ENCODE assay signal across 8 mouse cellular contexts in genomic region chr4:83485735-83486116, GRCm38 (mm10). TPM values are rescaled to one million over a fixed set of nuclear protein-coding genes. Genes with fewer than 3 reads are reported as not detected.
A peak's percentile ranks its signal among the peaks of the same experiment; 100 is the strongest.
DNase-seq lines count a peak whose midpoint lies in the region; ATAC-seq and TF ChIP-seq lines count a peak whose summit lies in the region.

No protein-coding gene starts in this region.

- H3K9me3 ChIP-seq in embryonic facial prominence, embryonic 13.5 days = no peaks in the 10 kb centered on the region
- H3K9me3 ChIP-seq in limb, embryonic 14.5 days (ENCODE audit: control insufficient read depth, low read length) = no peaks in the 10 kb centered on the region
- H3K9me3 ChIP-seq in midbrain, postnatal 0 days (ENCODE audit: low read length) = no peaks in the 10 kb centered on the region

- peak; percentile 77 for TF ChIP-seq CTCF in midbrain, postnatal 0 days (IDR thresholded peaks at IDR 0.05)

- H3K27ac ChIP-seq in embryonic facial prominence, embryonic 13.5 days = peak overlapping the region; percentile 98
- H3K27ac ChIP-seq in limb, embryonic 14.5 days (replicated peaks; ENCODE audit: low read depth, low read length) = peak overlapping the region; percentile 99
- H3K27ac ChIP-seq in midbrain, postnatal 0 days (ENCODE audit: low read depth, low read length) = peak overlapping the region; percentile 100

- no peak for TF ChIP-seq POLR2A in limb, embryonic 14.5 days (IDR thresholded peaks at IDR 0.05; ENCODE audit: borderline replicate concordance, extremely low read depth, insufficient read depth, insufficient read length)

- no peaks in the 10 kb centered on the region for H3K27me3 ChIP-seq in embryonic facial prominence, embryonic 13.5 days
- H3K27me3 ChIP-seq in limb, embryonic 14.5 days (ENCODE audit: control insufficient read depth, insufficient read depth, low read length) = no peaks in the 10 kb centered on the region
- no peaks in the 10 kb centered on the region for H3K27me3 ChIP-seq in midbrain, postnatal 0 days (ENCODE audit: insufficient read depth, low read length)

- H3K4me3 ChIP-seq in embryonic facial prominence, embryonic 13.5 days = peak overlapping the region; percentile 93
- H3K4me3 ChIP-seq in limb, embryonic 14.5 days (replicated peaks; ENCODE audit: low read length) = peak overlapping the region; percentile 88
- peak overlapping the region; percentile 92 for H3K4me3 ChIP-seq in midbrain, postnatal 0 days (ENCODE audit: low read depth, low read length)

- H3K4me2 ChIP-seq in embryonic facial prominence, embryonic 13.5 days = peak overlapping the region; percentile 74
- H3K4me2 ChIP-seq in limb, embryonic 14.5 days (replicated peaks; ENCODE audit: low read depth, low read length, severe bottlenecking) = peak overlapping the region; percentile 69
- peak overlapping the region; percentile 61 for H3K4me2 ChIP-seq in midbrain, postnatal 0 days (ENCODE audit: low read depth, low read length, poor library complexity, severe bottlenecking)

- DNase-seq in 3134 (ENCODE audit: extremely low read depth, insufficient read length, low spot score) = peak; percentile 92
- peak; percentile 87 to 92 for DNase-seq in adrenal gland, postnatal 36 days
- peak; percentile 70 for DNase-seq in heart, adult 8-10 months (ENCODE audit: low spot score)
- peak; percentile 71 for DNase-seq in kidney, adult 9 months
- DNase-seq in limb, embryonic 14.5 days (ENCODE audit: low spot score) = peak; percentile 84
- DNase-seq in midbrain, postnatal 0 days (ENCODE audit: low spot score) = peak; percentile 95
- DNase-seq in spleen, postnatal 14 days (ENCODE audit: low spot score in 2 of 2) = peak; percentile 76 to 82

- peak overlapping the region; percentile 93 for H3K9ac ChIP-seq in embryonic facial prominence, embryonic 13.5 days
- H3K9ac ChIP-seq in limb, embryonic 14.5 days (ENCODE audit: low read depth, low read length, severe bottlenecking) = peak overlapping the region; percentile 92
- H3K9ac ChIP-seq in midbrain, postnatal 0 days (replicated peaks; ENCODE audit: low read length, poor library complexity, severe bottlenecking) = peak overlapping the region; percentile 99

- peaks cover 29% of the 10 kb centered on the region for H3K36me3 ChIP-seq in embryonic facial prominence, embryonic 13.5 days
- peaks cover 29% of the 10 kb centered on the region for H3K36me3 ChIP-seq in limb, embryonic 14.5 days (ENCODE audit: control insufficient read depth, insufficient read depth, low read length)
- peaks cover 15% of the 10 kb centered on the region; the same call in 1 of the 2 replicates for H3K36me3 ChIP-seq in midbrain, postnatal 0 days (ENCODE audit: insufficient read depth, low read length)

- peak; percentile 54 for ATAC-seq in embryonic facial prominence, embryonic 13.5 days (ENCODE audit: insufficient number of reproducible peaks, insufficient read depth, low FRiP score, low TSS enrichment, low read depth)
- ATAC-seq in limb, embryonic 14.5 days (ENCODE audit: low FRiP score, low read depth) = peak; percentile 74
- ATAC-seq in midbrain, postnatal 0 days (ENCODE audit: low FRiP score) = peak; percentile 83

- H3K4me1 ChIP-seq in embryonic facial prominence, embryonic 13.5 days = peaks cover 21% of the 10 kb centered on the region
- peaks cover 15% of the 10 kb centered on the region for H3K4me1 ChIP-seq in limb, embryonic 14.5 days (ENCODE audit: control insufficient read depth, insufficient read depth, low read length)
- H3K4me1 ChIP-seq in midbrain, postnatal 0 days (ENCODE audit: insufficient read depth, low read length) = peaks cover 9% of the 10 kb centered on the region; the same call in 1 of the 2 replicates

- under 1% methylated on average over 30 of the region's 40 CpGs for WGBS in embryonic facial prominence, embryonic 13.5 days
- WGBS in limb, embryonic 14.5 days = under 1% methylated on average over 22 of the region's 40 CpGs
- under 1% methylated on average over 34 of the region's 40 CpGs for WGBS in midbrain, postnatal 0 days

RNA-seq across cellular contexts. Expression of gene Psip1, which starts 0.5 kb away (rescaled TPM):
- 10 to 100 TPM; 48.9 to 51.0 TPM for total RNA-seq in adrenal gland, postnatal 36 days (2021)
- polyA plus RNA-seq in embryonic facial prominence, embryonic 13.5 days (2015; fragmentation: Nextera tagmentation; extraction: Ambion mirVana) = 184 and 186 TPM in 2 replicates
- 10 to 100 TPM; 15.1 to 20.4 (median 17.3) TPM for total RNA-seq in heart, adult 8-10 months (2022)
- 108 and 120 TPM in 2 replicates for polyA plus RNA-seq in limb, embryonic 14.5 days (2012; rRNA removed)
- polyA plus RNA-seq in limb, embryonic 14.5 days (2014; fragmentation: Nextera tagmentation; extraction: Ambion mirVana) = 138 and 156 TPM in 2 replicates
- 206 and 254 TPM in 2 replicates for total RNA-seq in midbrain, postnatal 0 days (2014; rRNA removed)
- polyA plus RNA-seq in midbrain, postnatal 0 days (2015; fragmentation: Nextera tagmentation; extraction: Ambion mirVana) = 273 and 320 TPM in 2 replicates

RNA-seq across cellular contexts. Expression of gene Ccdc171, which starts 39.6 kb away (rescaled TPM):
- 1 to 10 TPM; 1.7 to 2.4 TPM for total RNA-seq in adrenal gland, postnatal 36 days (2021)
- 6.4 and 7.7 TPM in 2 replicates for polyA plus RNA-seq in embryonic facial prominence, embryonic 13.5 days (2015; fragmentation: Nextera tagmentation; extraction: Ambion mirVana)
- 1 to 10 TPM in 2 of 4 experiments, under 1 TPM in 2; 0.33 to 1.5 (median 1.0) TPM for total RNA-seq in heart, adult 8-10 months (2022)
- 3.6 and 5.0 TPM in 2 replicates for polyA plus RNA-seq in limb, embryonic 14.5 days (2012; rRNA removed)
- polyA plus RNA-seq in limb, embryonic 14.5 days (2014; fragmentation: Nextera tagmentation; extraction: Ambion mirVana) = 4.1 and 5.0 TPM in 2 replicates
- 4.2 and 7.1 TPM in 2 replicates for total RNA-seq in midbrain, postnatal 0 days (2014; rRNA removed)
- polyA plus RNA-seq in midbrain, postnatal 0 days (2015; fragmentation: Nextera tagmentation; extraction: Ambion mirVana) = 1.7 and 2.0 TPM in 2 replicates

Comparison
In these comparisons a context has a peak if more than half of its experiments do, and no peak if none do; other contexts are left out.
1. Peak in every context shown above with its lines: DNase-seq, ATAC-seq, H3K4me3 ChIP-seq and H3K27ac ChIP-seq.